Mouse (Mus musculus) cerebellum, adult 2 months (tissue): ENCODE measurements around the gene Efhd2.

Experiments
- CTCF ChIP-seq: fragments of 200-500 bp; IDR thresholded peaks from 2 replicates; pipeline ENCODE4 v1.5.1; 2011; ENCODE audit warnings: low read depth, mild to moderate bottlenecking, control low read depth, low read length, moderate library complexity, borderline replicate concordance; ENCODE audit not compliant: insufficient read depth
- POLR2A ChIP-seq: fragments of 200-500 bp; IDR thresholded peaks from 2 replicates; pipeline ENCODE4 v1.6.1; 2011; ENCODE audit warnings: low read length, control low read depth, borderline replicate concordance; ENCODE audit not compliant: insufficient read depth

GRCm38 (mm10) chr4:141875481-141876108 is 875 bp upstream of the Efhd2 start:
- TF ChIP-seq CTCF = no peak
- TF ChIP-seq POLR2A = no peak
